Mouse (Mus musculus): ENCODE measurements around the gene Brsk2. TPM values are rescaled to one million over a fixed set of nuclear protein-coding genes. Genes with fewer than 3 reads are reported as not detected.
"Not testable (repeated sequence)": the region's sequence is repeated elsewhere in the genome, so short reads cannot be mapped to it uniquely, and the experiment has no call there.

Brsk2 gene
- polyA plus RNA-seq (2015; fragmentation: Nextera tagmentation; extraction: Ambion mirVana): 20.4 and 22.7 TPM in 2 replicates

DNA sequence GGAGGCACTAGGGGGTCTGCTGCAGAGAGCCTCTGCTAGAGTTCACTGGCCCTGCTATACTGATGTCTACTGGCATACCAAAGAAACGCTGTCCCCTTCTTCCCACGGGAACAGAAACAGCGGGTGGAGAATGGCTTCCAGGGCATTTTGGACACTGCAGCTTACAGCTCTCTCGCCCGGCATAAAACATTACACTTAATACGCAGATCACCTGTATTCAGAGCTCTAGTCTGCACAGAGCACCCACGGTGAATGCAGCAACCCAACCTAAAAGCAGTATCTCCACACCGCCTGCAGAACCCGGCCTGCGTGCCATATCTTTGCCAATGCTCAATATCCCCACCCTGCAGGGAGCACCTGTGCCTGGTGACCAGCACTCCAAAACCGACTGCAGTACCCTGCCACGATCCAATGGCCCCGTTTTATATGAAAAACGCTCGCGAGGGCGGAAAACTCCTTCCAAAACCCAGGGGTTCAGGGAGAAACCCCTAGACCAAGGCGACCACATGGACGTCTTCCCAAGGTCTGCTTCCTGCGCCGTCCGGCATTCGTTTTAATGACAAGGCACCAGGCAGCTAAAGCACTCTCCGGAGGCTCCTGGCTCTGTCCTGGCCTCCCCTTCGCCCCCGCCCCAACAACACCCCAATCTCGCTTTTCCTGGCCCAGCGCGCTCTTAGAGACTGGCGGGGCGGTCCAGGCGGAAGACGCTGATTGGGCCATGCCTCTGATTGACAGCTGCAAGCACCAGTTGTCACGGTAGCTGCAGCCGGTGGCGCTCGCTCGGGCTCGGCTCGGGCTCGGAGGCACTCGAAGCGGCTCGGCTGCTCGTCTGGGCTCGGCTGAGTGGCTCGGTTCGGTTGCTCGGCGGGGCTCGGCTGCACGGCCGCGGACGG is at the start of gene Brsk2:
Brsk2 (plus strand) TSS at position 846 of the 893 bp plus-strand sequence.
- peak within 1 kb of the TSS; percentile 93 for H3K4me2 ChIP-seq
- ATAC-seq: peak; percentile 96
- no peaks in the 10 kb centered on the region; the same call in 1 of the 2 replicates for H3K27me3 ChIP-seq
- H3K4me1 ChIP-seq: peaks cover 66% of the 10 kb centered on the region
- WGBS: 2% methylated on average over 51 of the region's 55 CpGs
- peak within 1 kb of the TSS; percentile 98 for H3K27ac ChIP-seq
- H3K9ac ChIP-seq: peak within 1 kb of the TSS; percentile 98
- peak within 1 kb of the TSS; percentile 97 for H3K4me3 ChIP-seq
- peaks cover 9% of the 10 kb centered on the region for H3K36me3 ChIP-seq (ENCODE audit: poor library complexity, severe bottlenecking)
- no peaks in the 10 kb centered on the region for H3K9me3 ChIP-seq (replicated peaks)

GRCm38 (mm10) chr7:141901825-141902224 is 47.7 kb upstream of the Brsk2 start:
- peak; percentile 60 for ATAC-seq
- Histone ChIP-seq H3K9me3 (replicated peaks) (no peaks in the 10 kb centered on the region), H3K9ac (peak overlapping the region; percentile 94), H3K27ac (peak overlapping the region; percentile 75), H3K4me1 (peaks cover 35% of the 10 kb centered on the region), H3K4me2 (peak overlapping the region; percentile 95), H3K27me3 (peaks cover 25% of the 10 kb centered on the region; the same call in 1 of the 2 replicates), H3K36me3 (ENCODE audit: poor library complexity, severe bottlenecking) (no peaks in the 10 kb centered on the region), H3K4me3 (peak overlapping the region; percentile 89)
- WGBS: 0% methylated on average over 16 of the region's 16 CpGs

DNA sequence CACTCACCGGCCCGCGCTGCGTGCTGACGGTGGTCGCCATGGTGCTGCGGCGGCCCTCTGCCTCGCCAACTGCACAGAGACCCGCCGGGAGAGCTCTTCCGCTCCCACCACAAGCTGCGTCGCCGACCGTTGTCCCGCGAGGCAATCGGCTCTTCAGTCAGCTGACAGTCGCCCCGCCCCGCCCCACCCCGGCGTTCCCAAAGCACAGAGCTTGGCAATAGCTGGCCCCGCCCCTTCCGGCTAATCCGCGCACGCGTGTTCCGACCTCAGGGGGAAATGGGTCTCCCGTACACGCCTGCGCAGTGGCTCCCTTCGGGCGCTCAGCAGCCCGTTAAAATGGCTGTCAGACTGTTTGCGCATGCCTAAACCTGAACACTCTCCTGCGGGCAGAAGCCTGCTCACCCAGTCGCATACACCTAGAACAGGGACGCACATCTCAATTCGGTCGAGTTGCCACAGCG is 47.3 kb upstream of the Brsk2 start:
- no peaks in the 10 kb centered on the region for H3K36me3 ChIP-seq (ENCODE audit: poor library complexity, severe bottlenecking)
- H3K9me3 ChIP-seq (replicated peaks): no peaks in the 10 kb centered on the region
- peaks cover 35% of the 10 kb centered on the region for H3K4me1 ChIP-seq
- H3K27me3 ChIP-seq: peaks cover 25% of the 10 kb centered on the region; the same call in 1 of the 2 replicates
- H3K9ac ChIP-seq: peak overlapping the region; percentile 94
- peak; percentile 97 for ATAC-seq
- WGBS: under 1% methylated on average over 36 of the region's 44 CpGs
- H3K4me2 ChIP-seq: peak overlapping the region; percentile 95
- peak overlapping the region; percentile 89 for H3K4me3 ChIP-seq
- peak overlapping the region; percentile 75 for H3K27ac ChIP-seq

- no peak for ATAC-seq
- Histone ChIP-seq H3K27ac (peak overlapping the region; percentile 74), H3K27me3 (peaks cover 25% of the 10 kb centered on the region; the same call in 1 of the 2 replicates), H3K36me3 (ENCODE audit: poor library complexity, severe bottlenecking) (no peaks in the 10 kb centered on the region), H3K9ac (peak overlapping the region; percentile 65), H3K4me1 (peaks cover 35% of the 10 kb centered on the region), H3K4me3 (peak overlapping the region; percentile 89), H3K9me3 (replicated peaks) (no peaks in the 10 kb centered on the region), H3K4me2 (peak overlapping the region; percentile 65)
- WGBS: 66% methylated on average over 4 of the region's 4 CpGs
Observed at GRCm38 (mm10) chr7:141902791-141903190, 46.8 kb upstream of the Brsk2 start.

DNA sequence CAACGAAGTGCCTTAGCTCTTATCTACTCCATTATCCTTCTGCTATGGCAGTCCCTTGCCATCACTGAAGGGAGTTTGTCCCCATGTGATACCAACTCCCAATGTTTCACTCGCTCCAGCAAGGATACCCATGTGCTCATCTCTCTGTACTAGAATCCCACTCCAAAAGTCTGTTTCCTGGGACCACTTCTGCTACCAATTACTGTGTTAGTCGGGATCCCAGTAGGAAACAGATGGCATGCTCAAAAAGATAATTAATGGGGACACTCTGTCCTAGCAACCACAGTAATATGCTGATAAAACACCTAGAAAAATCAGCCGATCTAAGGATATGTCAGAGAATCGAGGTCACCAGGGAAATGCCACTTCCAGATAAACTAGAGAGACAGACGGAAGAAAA is 41.0 kb upstream of the Brsk2 start:
- 78% methylated on average over 6 of the region's 6 CpGs for WGBS
- H3K27me3 ChIP-seq: peaks cover 37% of the 10 kb centered on the region

GRCm38 (mm10) chr7:141911305-141911704 is 38.2 kb upstream of the Brsk2 start:
- Histone ChIP-seq H3K27ac (no peak overlapping the region), H3K4me1 (no peaks in the 10 kb centered on the region), H3K27me3 (peaks cover 14% of the 10 kb centered on the region), H3K4me2 (no peak overlapping the region), H3K9ac (no peak overlapping the region), H3K36me3 (ENCODE audit: poor library complexity, severe bottlenecking) (no peaks in the 10 kb centered on the region), H3K4me3 (no peak overlapping the region), H3K9me3 (replicated peaks) (no peaks in the 10 kb centered on the region)
- no peak for ATAC-seq
- 74% methylated on average over 3 of the region's 3 CpGs for WGBS

More for the DNA sequence above, 41.0 kb upstream of the Brsk2 start:
- no peak for ATAC-seq
- H3K9me3 ChIP-seq (replicated peaks): no peaks in the 10 kb centered on the region
- H3K4me3 ChIP-seq: no peak overlapping the region
- H3K27ac ChIP-seq: no peak overlapping the region
- no peak overlapping the region for H3K9ac ChIP-seq
- H3K36me3 ChIP-seq (ENCODE audit: poor library complexity, severe bottlenecking): no peaks in the 10 kb centered on the region
- no peak overlapping the region for H3K4me2 ChIP-seq
- H3K4me1 ChIP-seq: no peaks in the 10 kb centered on the region

DNA sequence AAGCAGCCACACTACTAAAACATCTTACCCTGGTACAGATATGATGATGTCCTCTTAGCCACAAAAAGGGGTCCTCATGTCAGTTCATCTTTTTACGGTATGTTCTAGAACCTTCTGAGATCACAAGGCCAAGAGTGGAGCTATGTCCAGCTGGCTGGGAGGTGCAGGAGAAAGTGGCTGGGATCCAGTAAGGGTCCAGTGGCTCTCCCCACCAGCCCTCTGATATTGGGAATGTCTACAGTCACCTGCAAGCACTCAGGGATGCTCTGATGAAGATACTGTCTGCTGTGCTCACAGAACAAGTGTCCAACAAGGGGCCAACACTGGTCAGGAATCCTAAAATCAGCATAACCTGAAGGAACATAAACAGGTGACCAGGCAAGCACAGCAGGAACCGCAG is 31.1 kb upstream of the Brsk2 start, which contains the start of gene Tollip:
Tollip (minus strand) TSS at position 101 of the 400 bp plus-strand sequence.
- 94% methylated on average over 2 of the region's 2 CpGs for WGBS
- ATAC-seq: no peak
- no peaks in the 10 kb centered on the region for H3K36me3 ChIP-seq (ENCODE audit: poor library complexity, severe bottlenecking)

GRCm38 (mm10) chr7:141924121-141924520 is 25.4 kb upstream of the Brsk2 start:
- not testable (repeated sequence) for H3K9ac ChIP-seq; H3K27ac ChIP-seq; H3K4me3 ChIP-seq; ATAC-seq; H3K36me3 ChIP-seq (ENCODE audit: poor library complexity, severe bottlenecking); H3K27me3 ChIP-seq; H3K4me1 ChIP-seq; H3K4me2 ChIP-seq; H3K9me3 ChIP-seq (replicated peaks)
- 93% methylated on average over 17 of the region's 17 CpGs for WGBS

More for the DNA sequence above, 31.1 kb upstream of the Brsk2 start, which contains the start of gene Tollip:
- H3K4me2 ChIP-seq: no peak within 1 kb of the TSS
- no peaks in the 10 kb centered on the region for H3K9me3 ChIP-seq (replicated peaks)
- H3K9ac ChIP-seq: no peak within 1 kb of the TSS
- no peaks in the 10 kb centered on the region for H3K27me3 ChIP-seq
- H3K27ac ChIP-seq: no peak within 1 kb of the TSS
- no peak within 1 kb of the TSS for H3K4me3 ChIP-seq
- no peaks in the 10 kb centered on the region for H3K4me1 ChIP-seq

DNA sequence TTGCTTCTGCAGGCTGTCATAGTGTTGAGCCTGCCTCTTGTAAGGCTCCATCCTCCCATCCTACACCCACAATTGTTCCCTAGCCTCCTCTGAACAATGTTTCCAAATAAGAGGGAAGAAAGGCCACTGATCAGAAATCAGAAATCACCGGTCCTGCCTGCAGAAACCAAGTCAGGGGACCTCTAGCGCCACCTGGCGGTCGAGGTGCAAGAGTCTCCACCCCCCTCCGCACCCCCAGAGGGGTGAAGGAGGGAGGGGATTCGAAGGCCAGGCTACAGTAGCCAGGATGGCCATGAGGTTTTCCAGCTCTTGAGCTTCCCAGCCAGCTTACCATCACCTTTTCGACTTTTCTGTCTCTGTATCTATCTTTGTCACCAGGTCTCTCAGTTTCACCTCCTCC is 24.6 kb upstream of the Brsk2 start:
- ATAC-seq: no peak
- no peaks in the 10 kb centered on the region; the same call in 1 of the 2 replicates for H3K4me1 ChIP-seq
- no peak overlapping the region for H3K4me3 ChIP-seq
- H3K9ac ChIP-seq: no peak overlapping the region
- H3K27ac ChIP-seq: no peak overlapping the region
- 4% methylated on average over 7 of the region's 7 CpGs for WGBS
- H3K4me2 ChIP-seq: no peak overlapping the region
- H3K9me3 ChIP-seq (replicated peaks): no peaks in the 10 kb centered on the region
- no peaks in the 10 kb centered on the region for H3K36me3 ChIP-seq (ENCODE audit: poor library complexity, severe bottlenecking)
- H3K27me3 ChIP-seq: no peaks in the 10 kb centered on the region

DNA sequence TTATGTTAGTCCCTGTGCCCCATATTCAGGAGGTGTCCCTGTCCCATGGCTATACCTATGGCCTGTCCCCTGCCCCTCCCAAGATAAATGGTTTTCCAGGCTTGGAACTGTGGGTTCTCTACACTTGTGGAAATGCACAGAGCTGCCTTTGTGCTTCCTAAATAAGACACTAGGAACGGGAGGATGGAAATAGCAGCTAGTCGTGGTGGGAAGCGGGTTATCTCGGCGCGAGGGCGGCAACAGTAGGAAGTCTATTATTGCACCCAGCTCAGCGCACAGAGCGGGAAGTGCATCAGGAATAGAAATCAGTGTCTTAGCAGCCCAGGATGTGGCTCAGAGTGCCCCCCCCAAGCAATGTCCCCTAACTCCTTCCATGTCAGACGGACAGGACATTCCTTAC is 20.9 kb upstream of the Brsk2 start:
- 79% methylated on average over 10 of the region's 10 CpGs for WGBS
- Histone ChIP-seq H3K36me3 (ENCODE audit: poor library complexity, severe bottlenecking) (no peaks in the 10 kb centered on the region), H3K4me2 (no peak overlapping the region), H3K4me1 (no peaks in the 10 kb centered on the region; the same call in 1 of the 2 replicates), H3K27me3 (no peaks in the 10 kb centered on the region), H3K4me3 (no peak overlapping the region), H3K9ac (no peak overlapping the region), H3K9me3 (replicated peaks) (no peaks in the 10 kb centered on the region), H3K27ac (no peak overlapping the region)
- ATAC-seq: no peak

DNA sequence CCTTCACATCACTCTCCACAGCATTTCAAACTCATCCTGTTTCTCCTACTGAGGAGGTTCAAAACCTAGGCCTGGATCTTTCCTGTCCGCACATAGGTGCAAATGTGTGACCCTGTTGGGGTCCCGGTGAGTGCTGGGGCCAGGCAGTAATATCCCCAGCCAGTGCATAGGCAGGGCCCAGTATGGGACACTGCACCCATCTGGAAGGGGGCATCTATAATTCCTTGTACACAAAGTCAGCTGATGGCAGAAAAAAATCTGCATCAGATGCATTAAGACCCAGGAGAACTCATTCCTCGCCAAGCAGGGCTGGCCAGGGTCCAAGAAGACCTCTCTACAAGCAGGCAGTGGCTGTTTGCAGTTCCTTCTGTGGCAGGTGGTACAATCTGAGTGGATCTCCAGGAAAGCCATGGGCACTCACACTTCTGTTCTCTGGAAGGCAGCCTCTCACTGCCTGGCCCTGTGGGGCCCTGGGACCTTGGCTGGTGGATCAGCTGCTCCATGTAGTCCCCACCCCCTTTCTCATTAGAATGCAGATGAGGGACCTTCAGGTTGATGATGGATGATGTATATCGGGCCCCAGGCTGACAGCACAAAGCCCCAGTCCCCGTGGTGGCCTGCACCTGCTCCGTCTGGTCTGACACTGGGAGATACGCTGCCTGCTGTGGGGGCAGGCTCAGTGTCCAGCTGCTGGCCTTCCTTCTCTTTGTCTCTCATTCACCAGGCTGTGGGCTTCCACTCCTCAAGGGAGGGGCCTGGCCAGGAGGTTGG is 15.2 kb upstream of the Brsk2 start:
- H3K9me3 ChIP-seq (replicated peaks): no peaks in the 10 kb centered on the region
- no peak overlapping the region for H3K9ac ChIP-seq
- H3K36me3 ChIP-seq (ENCODE audit: poor library complexity, severe bottlenecking): no peaks in the 10 kb centered on the region
- ATAC-seq: peak; percentile 66
- no peaks in the 10 kb centered on the region for H3K27me3 ChIP-seq
- H3K27ac ChIP-seq: peak overlapping the region; percentile 68
- no peak overlapping the region for H3K4me2 ChIP-seq
- peaks cover 8% of the 10 kb centered on the region for H3K4me1 ChIP-seq
- 48% methylated on average over 7 of the region's 7 CpGs for WGBS
- no peak overlapping the region for H3K4me3 ChIP-seq

- WGBS: 85% methylated on average over 6 of the region's 6 CpGs
- no peak overlapping the region for H3K4me3 ChIP-seq
- no peak overlapping the region for H3K4me2 ChIP-seq
- no peaks in the 10 kb centered on the region for H3K27me3 ChIP-seq
- H3K27ac ChIP-seq: peak overlapping the region; percentile 68
- H3K4me1 ChIP-seq: peaks cover 8% of the 10 kb centered on the region
- no peaks in the 10 kb centered on the region for H3K9me3 ChIP-seq (replicated peaks)
- no peaks in the 10 kb centered on the region for H3K36me3 ChIP-seq (ENCODE audit: poor library complexity, severe bottlenecking)
- no peak for ATAC-seq
- no peak overlapping the region for H3K9ac ChIP-seq
Observed at GRCm38 (mm10) chr7:141934951-141935350, 14.6 kb upstream of the Brsk2 start.

All from forebrain, embryonic 13.5 days (tissue).